Mouse (Mus musculus) liver, postnatal 0 days (tissue): ENCODE results near the gene Hist2h2ab. TPM values are rescaled to one million over a fixed set of nuclear protein-coding genes. Genes with fewer than 3 reads are reported as not detected.

Experiments used
- ATAC-seq: fragments of 200-750 bp; cut with Nextera tagmentation; 2 replicates; pipeline ENCODE4 v1.8.0; 2017; ENCODE audit warnings: mild to moderate bottlenecking, moderate library complexity
- DNase-seq: peaks from one replicate; pipeline ENCODE4 v3.0.0-alpha.2; 2016
- H3K27ac ChIP-seq: fragments of 300-500 bp; sonication (generic); 2 replicates; pipeline ENCODE4 v1.5.1; 2014; ENCODE audit warnings: antibody characterized with exemption, moderate library complexity, mild to moderate bottlenecking, low read depth
- H3K27me3 ChIP-seq: fragments of 300-500 bp; sonication (generic); 2 replicates; pipeline ENCODE4 v1.6.1; 2014; ENCODE audit warnings: low read length, control low read depth, mixed read lengths; ENCODE audit not compliant: insufficient read depth
- H3K36me3 ChIP-seq: fragments of 300-500 bp; sonication (generic); replicated peaks from 2 replicates; pipeline ENCODE4 v1.6.1; 2014; ENCODE audit warnings: mild to moderate bottlenecking, control low read depth, low read length, moderate library complexity, mixed read lengths; ENCODE audit not compliant: insufficient read depth
- H3K4me1 ChIP-seq: fragments of 300-500 bp; sonication (generic); 2 replicates; pipeline ENCODE4 v1.6.1; 2014; ENCODE audit warnings: antibody characterized with exemption, mild to moderate bottlenecking, control low read depth; ENCODE audit not compliant: insufficient read depth
- H3K4me2 ChIP-seq: fragments of 300-500 bp; sonication (generic); 2 replicates; pipeline ENCODE4 v1.6.1; 2014; ENCODE audit warnings: low read depth, mild to moderate bottlenecking, low read length, moderate library complexity, mixed read lengths
- H3K4me3 ChIP-seq: fragments of 300-500 bp; sonication (generic); 2 replicates; pipeline ENCODE4 v1.5.1; 2014; ENCODE audit warnings: low read depth, low read length
- H3K9ac ChIP-seq: fragments of 300-500 bp; sonication (generic); replicated peaks from 2 replicates; pipeline ENCODE4 v1.6.1; 2014; ENCODE audit warnings: mild to moderate bottlenecking, moderate library complexity
- H3K9me3 ChIP-seq: fragments of 300-500 bp; sonication (generic); 2 replicates; pipeline ENCODE4 v1.6.1; 2016; ENCODE audit warnings: mild to moderate bottlenecking, control low read depth, low read length, mixed read lengths
- CTCF ChIP-seq: sonication (generic); IDR thresholded peaks from 2 replicates; pipeline ENCODE4 v1.5.1; 2016; ENCODE audit warnings: antibody characterized with exemption, low read depth
- EP300 ChIP-seq: IDR thresholded peaks from 2 replicates; pipeline ENCODE4 v1.6.1; 2016; ENCODE audit warnings: antibody characterized with exemption, low read depth, mild to moderate bottlenecking
- WGBS: fragments of 180-500 bp; shearing (Covaris S2); extraction: QIAGEN DNeasy Blood & Tissue Kit; methylation state at CpG from one replicate; pipeline ENCODE4 v1.1.7; 2014; ENCODE audit not compliant: insufficient replicate concordance; 5-methylcytosine and 5-hydroxymethylcytosine counted together
- polyA plus RNA-seq: library from polyadenylated mRNA; unstranded; fragments of >200 nt; fragmentation: Nextera tagmentation; extraction: Ambion mirVana; gene quantifications from 2 replicates; pipeline ENCODE4 v1.2.1, GENCODE M21; 2015

Hist2h2ab gene
- 0.46 TPM in 1 of 2 replicates, not detected in the other for polyA plus RNA-seq

DNA sequence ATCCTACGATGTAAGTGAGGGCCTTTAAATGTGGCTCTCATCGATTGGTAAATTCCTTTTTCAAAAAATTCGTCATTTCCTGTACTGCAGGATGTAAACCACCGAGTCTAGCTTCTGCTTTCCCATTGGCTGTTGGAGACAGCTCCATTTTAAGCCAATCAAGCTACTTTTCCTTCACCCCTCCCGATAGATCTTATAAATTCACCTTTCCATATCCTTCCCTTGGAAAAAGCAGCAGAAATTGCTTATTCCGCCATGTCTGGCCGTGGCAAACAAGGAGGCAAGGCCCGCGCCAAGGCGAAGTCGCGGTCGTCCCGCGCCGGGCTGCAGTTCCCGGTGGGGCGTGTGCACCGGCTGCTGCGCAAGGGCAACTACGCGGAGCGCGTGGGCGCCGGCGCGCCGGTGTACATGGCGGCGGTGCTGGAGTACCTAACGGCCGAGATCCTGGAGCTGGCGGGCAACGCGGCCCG is at the start of gene Hist2h2ab, which contains the start of gene Bola1:
Gene Hist2h2ab, plus strand, starts transcription at position 205 of the 470 bp plus-strand sequence.
Gene Bola1, minus strand, starts transcription at position 49 of the 470 bp plus-strand sequence.
- Histone ChIP-seq H3K27me3 (no peaks in the 10 kb centered on the region), H3K36me3 (no peaks in the 10 kb centered on the region), H3K4me1 (peaks cover 40% of the 10 kb centered on the region), H3K4me2 (peak within 1 kb of the TSS; percentile 70), H3K4me3 (peak within 1 kb of the TSS; percentile 67), H3K27ac (peak within 1 kb of the TSS; percentile 99), H3K9me3 (no peaks in the 10 kb centered on the region), H3K9ac (peak within 1 kb of the TSS; percentile 93)
- peak; percentile 45; the same call in 1 of the 2 replicates for TF ChIP-seq EP300
- TF ChIP-seq CTCF = no peak
- under 1% methylated on average over 37 of the region's 37 CpGs for WGBS
- DNase-seq (peak; percentile 79), ATAC-seq (peak; percentile 62)

- no peak for ATAC-seq
- Histone ChIP-seq H3K27me3 (no peaks in the 10 kb centered on the region), H3K4me1 (peaks cover 32% of the 10 kb centered on the region), H3K36me3 (peaks cover 16% of the 10 kb centered on the region), H3K4me3 (no peak overlapping the region), H3K9ac (no peak overlapping the region), H3K9me3 (no peaks in the 10 kb centered on the region), H3K27ac (peak overlapping the region; percentile 93), H3K4me2 (no peak overlapping the region; the same call in 1 of the 2 replicates)
- 80% methylated on average over 4 of the region's 4 CpGs for WGBS
- no peak for DNase-seq
- TF ChIP-seq CTCF (no peak), EP300 (no peak)
These were observed 49.4 kb upstream of the Hist2h2ab start for GRCm38 (mm10) chr3:96170276-96170675.

- WGBS = 41% methylated on average over 10 of the region's 10 CpGs
- peak overlapping the region; percentile 84 for H3K4me3 ChIP-seq
- H3K9me3 ChIP-seq = no peaks in the 10 kb centered on the region
- peak overlapping the region; percentile 82 for H3K9ac ChIP-seq
- no peak for TF ChIP-seq CTCF
- no peak for TF ChIP-seq EP300
- H3K4me2 ChIP-seq = peak overlapping the region; percentile 84
- H3K36me3 ChIP-seq = peaks cover 22% of the 10 kb centered on the region
- DNase-seq = no peak
- peak overlapping the region; percentile 93 for H3K27ac ChIP-seq
- no peaks in the 10 kb centered on the region for H3K27me3 ChIP-seq
- peaks cover 32% of the 10 kb centered on the region for H3K4me1 ChIP-seq
- ATAC-seq = no peak
These were observed 48.6 kb upstream of the Hist2h2ab start for GRCm38 (mm10) chr3:96170976-96171545.

GRCm38 (mm10) chr3:96171583-96172196 is 48.0 kb upstream of the Hist2h2ab start:
- ATAC-seq = peak; percentile 20
- 16% methylated on average over 18 of the region's 18 CpGs for WGBS
- H3K9ac ChIP-seq = peak overlapping the region; percentile 82
- H3K9me3 ChIP-seq = no peaks in the 10 kb centered on the region
- TF ChIP-seq CTCF (no peak), EP300 (no peak)
- peak overlapping the region; percentile 84 for H3K4me3 ChIP-seq
- peaks cover 32% of the 10 kb centered on the region for H3K4me1 ChIP-seq
- H3K4me2 ChIP-seq = peak overlapping the region; percentile 84
- no peak for DNase-seq
- no peaks in the 10 kb centered on the region for H3K27me3 ChIP-seq
- H3K27ac ChIP-seq = peak overlapping the region; percentile 93
- peaks cover 26% of the 10 kb centered on the region for H3K36me3 ChIP-seq

- Histone ChIP-seq H3K27me3 (no peaks in the 10 kb centered on the region), H3K4me2 (peak within 1 kb of the TSS; percentile 84), H3K9me3 (no peaks in the 10 kb centered on the region), H3K36me3 (peaks cover 30% of the 10 kb centered on the region), H3K4me1 (peaks cover 32% of the 10 kb centered on the region), H3K4me3 (peak within 1 kb of the TSS; percentile 84), H3K27ac (peak within 1 kb of the TSS; percentile 93), H3K9ac (peak within 1 kb of the TSS; percentile 82)
- no peak for TF ChIP-seq CTCF
- peak; percentile 64; the same call in 1 of the 2 replicates for TF ChIP-seq EP300
- under 1% methylated on average over 56 of the region's 58 CpGs for WGBS
- DNase-seq (peak; percentile 97), ATAC-seq (peak; percentile 95)
These were observed 47.2 kb upstream of the Hist2h2ab start, which contains the start of gene Sf3b4 for GRCm38 (mm10) chr3:96172197-96173178. Sf3b4 (plus strand) TSS chr3:96172332.
